Mouse (Mus musculus) testis, adult 2 months (tissue): ENCODE results near the gene Elovl5.

Source experiments
- CTCF ChIP-seq: fragments of 200-500 bp; IDR thresholded peaks from 2 replicates; pipeline ENCODE4 v1.5.1; 2012; ENCODE audit warnings: low read depth, mild to moderate bottlenecking, inconsistent platforms, low read length, moderate library complexity; ENCODE audit not compliant: control insufficient read depth, insufficient read depth, insufficient replicate concordance
- POLR2A ChIP-seq: fragments of 200-500 bp; IDR thresholded peaks from 2 replicates; pipeline ENCODE4 v1.6.1; 2012; ENCODE audit warnings: low read depth, mild to moderate bottlenecking, inconsistent platforms, low read length, moderate library complexity; ENCODE audit not compliant: control insufficient read depth

DNA sequence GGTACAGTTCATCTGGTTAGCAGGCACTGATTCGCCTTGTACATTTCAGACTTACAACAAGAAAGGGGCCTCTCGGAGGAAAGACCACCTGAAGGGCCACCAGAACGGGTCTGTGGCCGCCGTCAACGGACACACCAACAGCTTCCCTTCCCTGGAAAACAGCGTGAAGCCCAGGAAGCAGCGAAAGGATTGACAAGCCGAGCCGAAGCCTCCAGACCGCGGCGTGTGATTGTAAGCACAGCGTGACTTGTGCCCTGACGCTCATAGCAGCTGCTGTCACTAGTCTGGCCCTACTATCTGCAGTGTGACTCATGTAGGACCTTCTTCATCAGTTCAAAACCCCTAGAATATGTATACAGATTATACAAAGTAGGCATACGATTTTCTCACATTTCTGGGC is 65.5 kb downstream of the Elovl5 start:
- TF ChIP-seq POLR2A (no peak), CTCF (no peak)
